Mouse (Mus musculus) mouse trophoblast stem cell (cell line): Measurements from ENCODE around the gene Lmo1.
"Not testable (repeated sequence)": the region's sequence is repeated elsewhere in the genome, so short reads cannot be mapped to it uniquely, and the experiment has no call there.

Experiments
- in situ Hi-C, 2 experiments: fragments of 300-500 bp; cut with MseI, MboI; formaldehyde crosslinking; loops; 2 replicates in 1 of 2; 3 replicates in 1 of 2; pipeline ENCODE4 v1.15.1; 2025

Gene Lmo1

GRCm38 (mm10) chr7:109115929-109116328 is 59.1 kb downstream of the Lmo1 start:
- in situ Hi-C loops = no loop called here

- in situ Hi-C loops = not testable (repeated sequence)
Observed at GRCm38 (mm10) chr7:109115488-109115887, 59.5 kb downstream of the Lmo1 start.

GRCm38 (mm10) chr7:109114950-109115349 is 60.1 kb downstream of the Lmo1 start:
- in situ Hi-C loops = no loop called here

- in situ Hi-C loops = no loop called here
Observed at GRCm38 (mm10) chr7:109111000-109111399, 64.0 kb downstream of the Lmo1 start.

- in situ Hi-C loops = no loop called here
Observed at GRCm38 (mm10) chr7:109104894-109105293, 70.1 kb downstream of the Lmo1 start.

GRCm38 (mm10) chr7:109101167-109101566 is 73.8 kb downstream of the Lmo1 start:
- in situ Hi-C loops = no loop called here

- in situ Hi-C loops = no loop called here
Observed at GRCm38 (mm10) chr7:109098145-109099018, 76.6 kb downstream of the Lmo1 start.

- in situ Hi-C loops = no loop called here
Observed at GRCm38 (mm10) chr7:109097203-109097602, 77.8 kb downstream of the Lmo1 start.

GRCm38 (mm10) chr7:109096618-109097017 is 78.4 kb downstream of the Lmo1 start:
- in situ Hi-C loops = no loop called here

GRCm38 (mm10) chr7:109094294-109094693 is 80.7 kb downstream of the Lmo1 start:
- in situ Hi-C loops = no loop called here

GRCm38 (mm10) chr7:109091316-109091715 is 83.7 kb downstream of the Lmo1 start:
- in situ Hi-C loops = not testable (repeated sequence)
